Mouse (Mus musculus): ENCODE results near the gene Abhd12b. TPM values are rescaled to one million over a fixed set of nuclear protein-coding genes. Genes with fewer than 3 reads are reported as not detected.

The Abhd12b gene
- polyA plus RNA-seq, 2 experiments = not detected

DNA sequence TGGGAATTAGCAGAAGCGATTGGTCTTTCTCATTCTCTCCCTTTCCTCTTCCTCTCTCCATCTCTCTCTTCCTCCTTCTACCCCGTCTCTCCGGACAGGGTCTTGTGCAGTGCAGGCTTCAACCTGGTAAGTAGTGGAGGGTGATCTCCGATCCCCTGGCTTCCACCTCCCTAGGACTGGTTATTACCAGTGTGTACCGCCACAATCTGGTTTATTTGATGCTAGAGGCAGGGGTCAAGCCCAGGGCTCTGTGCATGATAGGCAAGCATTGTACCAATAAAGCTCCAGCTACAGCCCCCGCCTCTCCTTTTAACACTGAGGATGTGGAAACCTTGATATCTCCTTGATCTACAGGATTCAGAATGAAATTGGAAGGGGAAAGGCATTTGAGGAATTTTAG, 59.7 kb downstream of the Abhd12b start:
- Histone ChIP-seq H3K4me1 (replicated peaks; ENCODE audit: control insufficient read depth in 2 of 2, insufficient read depth in 2 of 2, low read length in 1 of 2) (0 out of 4 replicates have a peak, but pooled peaks cover 0 to 2% of the 10 kb centered on the region in 2 experiments), H3K36me3 (replicated peaks; ENCODE audit: control insufficient read depth, insufficient read depth, low read depth) (no peaks in the 10 kb centered on the region), H3K27me3 (ENCODE audit: control insufficient read depth, insufficient read depth, low read length) (no peaks in the 10 kb centered on the region), H3K9me3 (ENCODE audit: control insufficient read depth, low read length) (no peaks in the 10 kb centered on the region), H3K4me2 (ENCODE audit: low read depth) (no peak overlapping the region), H3K9ac (replicated peaks) (no peak overlapping the region), H3K27ac (no peak overlapping the region), H3K4me3 (ENCODE audit: insufficient read depth in 1 of 2, low read depth in 2 of 2, low read length in 2 of 2) (no peak overlapping the region)
- DNase-seq (ENCODE audit: low read depth in 3 of 3, low spot score in 3 of 3) (no peak), ATAC-seq (ENCODE audit: insufficient read depth) (no peak)
- TF ChIP-seq CTCF (IDR thresholded peaks at IDR 0.05; ENCODE audit: low read depth) (no peak), EP300 (IDR thresholded peaks at IDR 0.05; ENCODE audit: low read depth) (no peak)
- WGBS (ENCODE audit: insufficient replicate concordance) = 72% methylated on average over 6 of the region's 6 CpGs

GRCm38 (mm10) chr12:70214281-70214680, 60.3 kb downstream of the Abhd12b start:
- Histone ChIP-seq H3K27me3 (ENCODE audit: control insufficient read depth, insufficient read depth, low read length) (no peaks in the 10 kb centered on the region), H3K9ac (replicated peaks) (no peak overlapping the region), H3K36me3 (replicated peaks; ENCODE audit: control insufficient read depth, insufficient read depth, low read depth) (no peaks in the 10 kb centered on the region), H3K27ac (no peak overlapping the region), H3K4me3 (ENCODE audit: insufficient read depth in 1 of 2, low read depth in 2 of 2, low read length in 2 of 2) (no peak overlapping the region), H3K4me1 (replicated peaks; ENCODE audit: control insufficient read depth in 2 of 2, insufficient read depth in 2 of 2, low read length in 1 of 2) (0 out of 4 replicates have a peak, but pooled peaks cover 0 to 2% of the 10 kb centered on the region in 2 experiments), H3K4me2 (ENCODE audit: low read depth) (no peak overlapping the region), H3K9me3 (ENCODE audit: control insufficient read depth, low read length) (no peaks in the 10 kb centered on the region)
- no peak for DNase-seq (ENCODE audit: low read depth in 3 of 3, low spot score in 3 of 3)
- no peak for ATAC-seq (ENCODE audit: insufficient read depth)
- WGBS (ENCODE audit: insufficient replicate concordance) = 64% methylated on average over 8 of the region's 8 CpGs
- TF ChIP-seq CTCF (IDR thresholded peaks at IDR 0.05; ENCODE audit: low read depth) (no peak), EP300 (IDR thresholded peaks at IDR 0.05; ENCODE audit: low read depth) (no peak)

DNA sequence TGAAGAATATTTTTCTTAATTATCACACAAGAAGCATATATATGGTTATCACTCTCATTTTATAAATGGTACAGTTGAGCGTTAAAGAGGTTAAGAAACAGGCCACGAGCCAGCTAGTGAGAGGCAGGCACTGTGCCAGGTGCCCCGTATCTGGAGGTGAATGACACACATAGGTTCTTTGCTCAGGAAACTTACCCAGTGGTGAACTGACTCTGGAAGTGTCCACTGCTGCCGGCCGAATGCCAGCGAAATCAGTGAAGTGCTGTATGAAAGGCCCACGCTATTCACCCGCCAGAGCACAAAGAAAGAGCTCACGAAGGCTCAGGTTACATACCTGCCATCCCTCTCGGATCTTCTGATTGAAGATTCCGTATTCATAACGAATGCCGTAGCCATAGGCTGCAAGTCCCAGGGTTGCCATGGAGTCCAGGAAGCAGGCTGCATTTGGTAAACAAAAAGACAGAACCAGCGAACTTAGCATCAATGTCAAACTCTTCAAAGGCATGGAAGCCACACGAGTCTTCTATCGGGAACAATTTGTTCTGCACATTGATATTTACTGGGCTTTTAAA, 62.4 kb downstream of the Abhd12b start:
- ATAC-seq (ENCODE audit: insufficient read depth) = no peak
- Histone ChIP-seq H3K27ac (no peak overlapping the region), H3K27me3 (ENCODE audit: control insufficient read depth, insufficient read depth, low read length) (no peaks in the 10 kb centered on the region), H3K9ac (replicated peaks) (no peak overlapping the region), H3K4me1 (replicated peaks; ENCODE audit: control insufficient read depth in 2 of 2, insufficient read depth in 2 of 2, low read length in 1 of 2) (0 out of 4 replicates have a peak, but pooled peaks cover 0 to 2% of the 10 kb centered on the region in 2 experiments), H3K9me3 (ENCODE audit: control insufficient read depth, low read length) (no peaks in the 10 kb centered on the region), H3K4me2 (ENCODE audit: low read depth) (no peak overlapping the region), H3K4me3 (ENCODE audit: insufficient read depth in 1 of 2, low read depth in 2 of 2, low read length in 2 of 2) (no peak overlapping the region), H3K36me3 (replicated peaks; ENCODE audit: control insufficient read depth, insufficient read depth, low read depth) (no peaks in the 10 kb centered on the region; the same call in 1 of the 2 replicates)
- TF ChIP-seq EP300 (IDR thresholded peaks at IDR 0.05; ENCODE audit: low read depth) = no peak
- no peak for TF ChIP-seq CTCF (IDR thresholded peaks at IDR 0.05; ENCODE audit: low read depth)
- no peak for DNase-seq (ENCODE audit: low read depth in 3 of 3, low spot score in 3 of 3)
- WGBS (ENCODE audit: insufficient replicate concordance) = 69% methylated on average over 16 of the region's 16 CpGs

- Histone ChIP-seq H3K27me3 (ENCODE audit: control insufficient read depth, insufficient read depth, low read length) (no peaks in the 10 kb centered on the region), H3K4me1 (replicated peaks; ENCODE audit: control insufficient read depth in 2 of 2, insufficient read depth in 2 of 2, low read length in 1 of 2) (peaks cover 0 to 8% of the 10 kb centered on the region in 2 experiments; a peak in 1 of 4 replicates), H3K4me3 (ENCODE audit: insufficient read depth in 1 of 2, low read depth in 2 of 2, low read length in 2 of 2) (no peak overlapping the region), H3K9me3 (ENCODE audit: control insufficient read depth, low read length) (no peaks in the 10 kb centered on the region), H3K27ac (no peak overlapping the region), H3K36me3 (replicated peaks; ENCODE audit: control insufficient read depth, insufficient read depth, low read depth) (no peaks in the 10 kb centered on the region; the same call in 1 of the 2 replicates), H3K4me2 (ENCODE audit: low read depth) (no peak overlapping the region), H3K9ac (replicated peaks) (no peak overlapping the region)
- ATAC-seq (ENCODE audit: insufficient read depth) (no peak), DNase-seq (ENCODE audit: low read depth in 3 of 3, low spot score in 3 of 3) (no peak)
- WGBS (ENCODE audit: insufficient replicate concordance) = 31% methylated on average over 8 of the region's 8 CpGs
- no peak for TF ChIP-seq CTCF (IDR thresholded peaks at IDR 0.05; ENCODE audit: low read depth)
- TF ChIP-seq EP300 (IDR thresholded peaks at IDR 0.05; ENCODE audit: low read depth) = no peak
Measured at GRCm38 (mm10) chr12:70218795-70219540, 65.0 kb downstream of the Abhd12b start.

DNA sequence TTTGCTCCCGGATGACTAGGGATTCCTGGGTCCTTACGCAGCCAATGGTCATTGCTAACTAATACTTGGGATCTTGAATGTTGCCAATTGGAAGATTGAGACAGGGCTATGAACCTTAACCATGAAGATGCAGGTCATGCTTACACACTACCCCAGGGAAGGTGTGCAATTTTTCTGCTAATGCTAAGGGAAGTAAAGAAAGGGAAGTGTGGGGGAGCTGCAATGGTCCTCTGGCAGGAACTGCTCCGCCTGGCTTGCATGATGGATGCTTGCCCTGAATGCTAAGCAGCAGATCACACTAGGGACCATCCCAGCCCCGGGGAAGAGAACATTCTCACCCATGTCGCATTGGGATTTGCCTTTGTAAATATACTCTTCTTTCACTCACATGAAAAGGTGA, 67.5 kb downstream of the Abhd12b start:
- no peaks in the 10 kb centered on the region for H3K27me3 ChIP-seq (ENCODE audit: control insufficient read depth, insufficient read depth, low read length)
- no peaks in the 10 kb centered on the region for H3K9me3 ChIP-seq (ENCODE audit: control insufficient read depth, low read length)
- no peak overlapping the region for H3K4me3 ChIP-seq (ENCODE audit: insufficient read depth in 1 of 2, low read depth in 2 of 2, low read length in 2 of 2)
- TF ChIP-seq EP300 (IDR thresholded peaks at IDR 0.05; ENCODE audit: low read depth) (no peak), CTCF (IDR thresholded peaks at IDR 0.05; ENCODE audit: low read depth) (no peak)
- H3K4me1 ChIP-seq (replicated peaks; ENCODE audit: control insufficient read depth in 2 of 2, insufficient read depth in 2 of 2, low read length in 1 of 2) = peaks cover 0 to 14% of the 10 kb centered on the region in 2 experiments; a peak in 1 of 4 replicates
- WGBS (ENCODE audit: insufficient replicate concordance) = 54% methylated on average over 5 of the region's 5 CpGs
- H3K9ac ChIP-seq (replicated peaks) = no peak overlapping the region
- H3K36me3 ChIP-seq (replicated peaks; ENCODE audit: control insufficient read depth, insufficient read depth, low read depth) = no peaks in the 10 kb centered on the region; the same call in 1 of the 2 replicates
- H3K27ac ChIP-seq = no peak overlapping the region
- no peak for ATAC-seq (ENCODE audit: insufficient read depth)
- no peak overlapping the region for H3K4me2 ChIP-seq (ENCODE audit: low read depth)
- no peak for DNase-seq (ENCODE audit: low read depth in 3 of 3, low spot score in 3 of 3)

All from liver, embryonic 14.5 days (tissue).